Mouse (Mus musculus) liver, embryonic 13.5 days (tissue): ENCODE data around the gene Krt24. TPM values are rescaled to one million over a fixed set of nuclear protein-coding genes. Genes with fewer than 3 reads are reported as not detected.

Experiments used
- ATAC-seq: fragments of 200-750 bp; cut with Nextera tagmentation; 2 replicates; pipeline ENCODE4 v1.8.0; 2017; ENCODE audit warnings: low read depth, mild to moderate bottlenecking, moderate number of reproducible peaks, moderate library complexity
- DNase-seq: peaks from one replicate; pipeline ENCODE4 v3.0.0; 2022
- H3K27ac ChIP-seq: fragments of 300-500 bp; sonication (generic); 2 replicates; pipeline ENCODE4 v1.5.1; 2015; ENCODE audit warnings: moderate library complexity, mild to moderate bottlenecking, inconsistent platforms
- H3K27me3 ChIP-seq: fragments of 300-500 bp; sonication (generic); 2 replicates; pipeline ENCODE4 v1.6.1; 2015; ENCODE audit warnings: mild to moderate bottlenecking, inconsistent platforms
- H3K36me3 ChIP-seq: fragments of 300-500 bp; sonication (generic); 2 replicates; pipeline ENCODE4 v1.6.1; 2015; ENCODE audit warnings: mild to moderate bottlenecking, inconsistent platforms
- H3K4me1 ChIP-seq: fragments of 300-500 bp; sonication (generic); replicated peaks from 2 replicates; pipeline ENCODE4 v1.6.1; 2015; ENCODE audit warnings: inconsistent platforms
- H3K4me2 ChIP-seq: fragments of 300-500 bp; sonication (generic); 2 replicates; pipeline ENCODE4 v1.6.1; 2015; ENCODE audit warnings: inconsistent platforms, mild to moderate bottlenecking, moderate library complexity
- H3K4me3 ChIP-seq: fragments of 300-500 bp; sonication (generic); replicated peaks from 2 replicates; pipeline ENCODE4 v1.5.1; 2015; ENCODE audit warnings: mild to moderate bottlenecking, inconsistent platforms
- H3K9ac ChIP-seq: fragments of 300-500 bp; sonication (generic); 2 replicates; pipeline ENCODE4 v1.6.1; 2015; ENCODE audit warnings: mild to moderate bottlenecking, inconsistent platforms
- H3K9me3 ChIP-seq: fragments of 300-500 bp; sonication (generic); replicated peaks from 2 replicates; pipeline ENCODE4 v1.6.1; 2016; ENCODE audit warnings: inconsistent platforms
- WGBS: fragments of 180-500 bp; shearing (Covaris S2); methylation state at CpG from one replicate; pipeline ENCODE4 v1.1.7; 2015; ENCODE audit not compliant: insufficient replicate concordance; 5-methylcytosine and 5-hydroxymethylcytosine counted together
- polyA plus RNA-seq: library from polyadenylated mRNA; unstranded; fragments of >200 nt; fragmentation: Nextera tagmentation; extraction: Ambion mirVana; gene quantifications from 2 replicates; pipeline ENCODE4 v1.2.1, GENCODE M21; 2015

Gene Krt24
- polyA plus RNA-seq, result not detected in 2 replicates

DNA sequence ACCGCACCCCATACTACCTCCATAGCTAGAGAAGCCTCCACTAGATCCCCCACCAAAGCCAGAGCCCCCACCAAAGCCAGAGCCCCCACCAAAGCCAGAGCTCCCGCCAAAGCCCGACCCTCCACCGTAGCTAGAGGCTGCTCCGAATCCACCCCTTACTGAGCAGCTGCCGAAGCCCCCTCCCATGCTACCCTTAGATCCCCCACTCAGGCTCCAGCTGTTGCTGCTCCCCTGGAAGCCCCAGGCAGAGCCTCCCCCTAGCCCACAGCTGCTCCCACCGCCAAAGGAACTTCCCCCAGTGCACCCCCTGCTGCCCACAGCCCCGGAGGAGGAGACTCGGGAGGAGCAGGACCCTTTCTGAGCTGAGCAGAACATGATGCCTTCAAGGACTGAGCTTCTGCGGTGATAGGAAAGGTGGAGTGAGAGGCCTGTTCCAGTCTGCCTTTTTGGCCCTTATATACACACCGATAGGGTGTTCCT, at the start of gene Krt24:
TSS of gene Krt24 (minus strand) at position 430 of the 480 bp plus-strand sequence.
- ATAC-seq, result no peak
- Histone ChIP-seq H3K4me1 (no peaks in the 10 kb centered on the region), H3K36me3 (no peaks in the 10 kb centered on the region), H3K9ac (no peak within 1 kb of the TSS), H3K27me3 (no peaks in the 10 kb centered on the region), H3K9me3 (no peaks in the 10 kb centered on the region), H3K4me3 (no peak within 1 kb of the TSS), H3K27ac (no peak within 1 kb of the TSS), H3K4me2 (no peak within 1 kb of the TSS)
- no peak for DNase-seq
- 46% methylated on average over 11 of the region's 11 CpGs for WGBS

DNA sequence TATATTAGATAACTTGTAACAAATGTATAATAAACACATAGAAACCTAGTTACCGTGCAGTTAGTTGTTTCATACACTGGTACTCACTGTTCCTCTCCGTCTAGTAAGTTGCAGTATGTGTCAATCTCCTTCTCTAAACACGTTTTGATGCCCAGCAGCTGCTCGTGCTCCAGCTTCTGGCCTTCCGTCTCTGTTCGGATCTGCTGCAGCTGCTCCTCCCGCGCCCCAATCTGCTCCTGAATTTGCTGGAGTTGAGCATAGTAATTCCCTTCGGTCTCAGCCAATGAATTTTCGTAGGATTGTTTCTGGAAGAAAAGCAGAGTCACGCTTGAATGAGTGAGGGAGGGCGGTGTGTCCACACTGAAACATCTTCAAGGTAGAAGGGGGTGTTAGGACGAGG, 48.4 kb upstream of the Krt24 start:
- Histone ChIP-seq H3K4me1 (no peaks in the 10 kb centered on the region), H3K36me3 (no peaks in the 10 kb centered on the region), H3K9ac (no peak overlapping the region), H3K27me3 (no peaks in the 10 kb centered on the region), H3K4me3 (no peak overlapping the region), H3K27ac (no peak overlapping the region), H3K9me3 (no peaks in the 10 kb centered on the region), H3K4me2 (no peak overlapping the region)
- WGBS, result 71% methylated on average over 13 of the region's 13 CpGs
- ATAC-seq (no peak), DNase-seq (no peak)

DNA sequence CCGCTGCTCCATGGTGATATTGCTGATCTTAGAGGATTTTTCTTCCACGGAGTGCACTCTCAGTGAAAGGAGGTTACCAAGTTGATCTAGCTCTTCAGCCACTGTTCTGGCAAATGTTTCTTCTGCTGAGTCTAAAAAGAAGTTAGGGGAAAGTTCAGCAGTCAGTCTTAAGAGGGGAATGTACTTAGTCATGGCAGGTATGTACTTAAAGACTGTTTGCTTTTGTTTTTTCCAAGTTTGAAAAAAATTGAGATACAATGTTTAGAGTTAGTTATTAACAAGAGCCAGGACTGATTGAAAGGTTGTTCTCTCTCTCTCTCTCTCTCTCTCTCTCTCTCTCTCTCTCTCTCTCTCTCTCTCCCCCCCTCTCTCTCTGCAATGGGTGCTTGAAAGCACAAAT, 44.6 kb upstream of the Krt24 start:
- H3K27ac ChIP-seq, result no peak overlapping the region
- no peak overlapping the region for H3K4me2 ChIP-seq
- no peaks in the 10 kb centered on the region; the same call in 1 of the 2 replicates for H3K9me3 ChIP-seq
- H3K27me3 ChIP-seq, result no peaks in the 10 kb centered on the region
- no peak for DNase-seq
- H3K9ac ChIP-seq, result no peak overlapping the region
- WGBS, result 58% methylated on average over 2 of the region's 2 CpGs
- H3K36me3 ChIP-seq, result no peaks in the 10 kb centered on the region
- H3K4me3 ChIP-seq, result no peak overlapping the region
- H3K4me1 ChIP-seq, result no peaks in the 10 kb centered on the region
- ATAC-seq, result no peak

DNA sequence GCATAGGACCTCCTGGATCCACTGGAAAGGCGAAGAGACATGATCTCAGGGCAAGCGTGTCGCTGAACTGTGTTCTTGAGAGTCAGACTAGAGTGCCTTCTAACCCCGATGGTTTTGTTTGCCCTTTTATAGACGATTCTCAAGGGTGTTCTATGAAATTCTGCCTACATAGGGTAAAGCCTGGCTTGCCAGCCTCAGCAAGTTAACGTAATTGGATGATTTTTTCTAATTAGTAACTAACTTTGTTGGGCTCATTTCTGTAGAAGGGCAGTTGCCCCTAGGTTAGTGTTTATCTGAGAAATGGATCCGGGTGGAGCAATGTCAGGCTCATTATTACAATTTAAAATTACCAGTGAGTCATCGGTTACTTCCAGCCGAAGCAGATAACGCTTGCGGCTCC, 37.8 kb upstream of the Krt24 start, which contains the start of gene Krt25:
TSS of gene Krt25 (minus strand) at position 101 of the 400 bp plus-strand sequence.
- Histone ChIP-seq H3K9ac (no peak within 1 kb of the TSS), H3K36me3 (no peaks in the 10 kb centered on the region), H3K4me1 (no peaks in the 10 kb centered on the region), H3K27me3 (no peaks in the 10 kb centered on the region), H3K27ac (no peak within 1 kb of the TSS), H3K4me3 (no peak within 1 kb of the TSS), H3K9me3 (no peaks in the 10 kb centered on the region; the same call in 1 of the 2 replicates), H3K4me2 (no peak within 1 kb of the TSS)
- no peak for DNase-seq
- ATAC-seq, result no peak
- WGBS, result 77% methylated on average over 11 of the region's 11 CpGs

DNA sequence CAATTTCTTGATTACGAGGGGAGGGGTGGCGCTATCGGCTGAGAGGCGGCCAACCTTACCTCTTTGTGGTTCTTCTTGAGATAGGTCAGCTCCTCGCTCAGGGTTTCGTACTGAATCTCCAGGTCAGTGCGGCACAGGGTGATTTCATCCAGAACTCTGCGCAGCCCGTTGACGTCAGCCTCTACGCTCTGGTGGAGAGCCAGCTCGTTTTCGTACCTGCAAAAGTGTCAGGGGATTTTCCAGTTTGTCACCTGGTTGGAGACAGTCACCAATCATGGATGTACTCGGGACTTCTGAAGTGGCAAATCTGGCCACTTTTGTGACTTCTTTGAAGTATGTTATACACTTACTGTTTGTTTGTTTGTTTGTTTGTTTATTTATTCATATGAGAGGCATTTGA, 36.0 kb upstream of the Krt24 start:
- no peak overlapping the region for H3K4me3 ChIP-seq
- no peak for ATAC-seq
- no peaks in the 10 kb centered on the region; the same call in 1 of the 2 replicates for H3K9me3 ChIP-seq
- no peaks in the 10 kb centered on the region for H3K4me1 ChIP-seq
- no peak overlapping the region for H3K4me2 ChIP-seq
- H3K9ac ChIP-seq, result no peak overlapping the region
- no peaks in the 10 kb centered on the region for H3K27me3 ChIP-seq
- H3K36me3 ChIP-seq, result no peaks in the 10 kb centered on the region
- no peak overlapping the region for H3K27ac ChIP-seq
- DNase-seq, result no peak
- 80% methylated on average over 14 of the region's 14 CpGs for WGBS

DNA sequence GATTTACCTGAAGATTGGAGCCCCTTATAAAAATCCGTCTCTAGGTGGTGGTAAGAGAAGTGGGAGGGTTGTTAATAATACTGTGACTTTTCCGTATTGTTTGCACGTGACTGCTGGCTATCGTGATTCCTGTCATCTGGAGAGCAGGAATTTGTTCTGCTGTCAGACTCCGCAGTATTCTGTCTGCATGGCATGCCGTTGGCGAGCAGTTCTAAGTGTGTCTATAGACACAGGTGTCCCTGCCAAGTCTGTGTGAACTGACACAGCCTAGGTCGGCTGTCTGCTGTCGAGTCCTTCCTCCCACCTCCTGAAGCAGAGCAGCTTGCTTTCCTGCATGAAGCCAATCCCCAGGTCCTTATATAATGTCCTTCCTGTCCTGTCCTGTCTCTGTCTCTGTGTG, 34.1 kb upstream of the Krt24 start:
- DNase-seq (no peak), ATAC-seq (no peak)
- no peak overlapping the region for H3K4me2 ChIP-seq

DNA sequence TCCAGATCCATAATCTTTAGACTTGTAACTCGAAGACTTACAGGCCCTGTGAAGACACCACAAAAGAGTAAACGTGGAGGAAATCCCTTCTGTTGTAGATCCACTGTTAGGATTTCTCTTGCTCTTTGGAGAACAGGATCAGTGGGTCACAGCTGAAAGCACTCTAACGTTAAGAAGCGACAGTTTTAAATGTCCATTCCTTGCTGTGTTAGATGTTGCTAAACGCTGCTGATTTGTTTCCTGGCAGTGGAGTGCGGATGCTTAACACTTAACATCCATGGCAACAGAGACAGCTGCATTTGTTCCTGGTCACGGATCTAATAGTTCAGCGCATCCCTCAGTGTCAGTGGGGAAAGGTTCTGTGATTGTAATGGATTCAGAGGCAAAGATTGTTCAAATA, 31.5 kb upstream of the Krt24 start:
- no peak for DNase-seq
- Histone ChIP-seq H3K36me3 (no peaks in the 10 kb centered on the region), H3K4me1 (no peaks in the 10 kb centered on the region), H3K9me3 (no peaks in the 10 kb centered on the region), H3K27me3 (no peaks in the 10 kb centered on the region), H3K9ac (no peak overlapping the region), H3K4me3 (no peak overlapping the region), H3K4me2 (no peak overlapping the region), H3K27ac (no peak overlapping the region)
- no peak for ATAC-seq
- 58% methylated on average over 8 of the region's 8 CpGs for WGBS

More for the DNA sequence above, 34.1 kb upstream of the Krt24 start:
- H3K4me3 ChIP-seq, result no peak overlapping the region
- no peaks in the 10 kb centered on the region for H3K27me3 ChIP-seq
- H3K27ac ChIP-seq, result no peak overlapping the region
- no peaks in the 10 kb centered on the region for H3K4me1 ChIP-seq
- WGBS, result 59% methylated on average over 9 of the region's 9 CpGs
- H3K9ac ChIP-seq, result no peak overlapping the region
- H3K36me3 ChIP-seq, result no peaks in the 10 kb centered on the region
- H3K9me3 ChIP-seq, result no peaks in the 10 kb centered on the region

DNA sequence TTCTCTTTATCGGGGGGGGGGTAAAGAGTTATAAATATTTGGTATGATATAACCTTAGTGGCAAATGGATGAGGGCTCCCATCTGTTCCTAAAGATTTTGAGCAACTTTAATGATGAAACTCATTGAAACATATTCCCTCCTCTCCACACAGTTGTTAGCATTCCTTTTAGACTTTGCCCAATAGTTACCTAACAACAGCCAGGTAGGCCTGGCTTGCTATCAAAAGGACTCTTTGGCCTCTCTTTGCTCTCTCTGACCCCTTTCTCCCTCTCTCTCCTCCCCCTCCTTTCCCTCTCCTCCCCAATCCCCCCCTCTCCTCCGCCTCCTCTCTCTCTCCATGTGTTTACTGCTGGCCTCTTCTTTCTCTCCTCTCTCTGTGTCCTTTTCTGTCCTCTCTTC, 29.5 kb upstream of the Krt24 start:
- no peaks in the 10 kb centered on the region for H3K4me1 ChIP-seq
- 64% methylated on average over 2 of the region's 2 CpGs for WGBS
- no peaks in the 10 kb centered on the region for H3K36me3 ChIP-seq
- no peak overlapping the region for H3K9ac ChIP-seq
- H3K27me3 ChIP-seq, result no peaks in the 10 kb centered on the region
- no peak overlapping the region for H3K4me3 ChIP-seq
- no peak overlapping the region for H3K27ac ChIP-seq
- ATAC-seq, result peak; percentile 53; the same call in 1 of the 2 replicates
- DNase-seq, result no peak
- H3K4me2 ChIP-seq, result no peak overlapping the region
- H3K9me3 ChIP-seq, result no peaks in the 10 kb centered on the region

DNA sequence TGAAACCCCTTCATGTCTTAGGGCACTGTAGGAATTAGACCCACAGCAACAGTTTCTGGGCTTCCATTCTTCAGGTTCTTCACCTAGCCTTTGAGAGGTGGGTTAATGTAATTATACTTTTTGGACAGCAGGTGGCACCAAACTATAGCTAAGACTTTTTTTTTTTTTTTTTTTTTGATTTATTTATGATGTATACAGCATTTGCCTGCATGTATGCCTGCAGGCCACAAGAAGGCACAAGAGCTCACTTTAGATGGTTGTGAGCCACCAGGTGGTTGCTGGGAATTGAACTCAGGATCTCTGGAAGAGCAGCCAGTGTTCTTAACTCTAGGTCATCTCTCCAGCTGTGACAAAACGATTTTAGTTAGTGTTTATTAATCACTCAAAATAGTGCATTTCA, 25.8 kb upstream of the Krt24 start:
- Histone ChIP-seq H3K27ac (no peak overlapping the region), H3K9me3 (no peaks in the 10 kb centered on the region), H3K4me1 (no peaks in the 10 kb centered on the region), H3K36me3 (no peaks in the 10 kb centered on the region), H3K4me2 (no peak overlapping the region), H3K4me3 (no peak overlapping the region), H3K9ac (no peak overlapping the region), H3K27me3 (no peaks in the 10 kb centered on the region)
- ATAC-seq, result no peak
- WGBS, result 58% methylated on average over 1 of the region's 1 CpGs
- no peak for DNase-seq

DNA sequence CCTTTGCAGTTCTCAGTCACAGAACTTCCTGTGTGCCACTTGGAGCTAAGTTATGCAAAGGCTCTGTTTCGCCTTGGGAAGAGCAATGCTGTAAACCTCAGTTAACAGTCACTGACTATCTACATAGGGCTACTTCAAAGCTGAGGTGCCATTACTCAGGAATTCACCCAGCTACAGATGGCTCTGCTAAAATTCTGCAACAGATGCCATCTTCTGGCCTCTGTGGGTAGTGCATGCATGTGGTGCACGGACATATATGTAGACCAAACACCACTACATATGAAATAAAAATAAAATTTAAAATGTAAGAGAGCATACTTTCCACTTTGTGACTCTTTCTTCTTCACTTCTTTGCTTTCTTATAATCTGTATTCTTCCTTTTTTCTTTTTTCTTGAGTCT, 22.5 kb upstream of the Krt24 start:
- ATAC-seq, result no peak
- WGBS, result 19% methylated on average over 2 of the region's 2 CpGs

DNA sequence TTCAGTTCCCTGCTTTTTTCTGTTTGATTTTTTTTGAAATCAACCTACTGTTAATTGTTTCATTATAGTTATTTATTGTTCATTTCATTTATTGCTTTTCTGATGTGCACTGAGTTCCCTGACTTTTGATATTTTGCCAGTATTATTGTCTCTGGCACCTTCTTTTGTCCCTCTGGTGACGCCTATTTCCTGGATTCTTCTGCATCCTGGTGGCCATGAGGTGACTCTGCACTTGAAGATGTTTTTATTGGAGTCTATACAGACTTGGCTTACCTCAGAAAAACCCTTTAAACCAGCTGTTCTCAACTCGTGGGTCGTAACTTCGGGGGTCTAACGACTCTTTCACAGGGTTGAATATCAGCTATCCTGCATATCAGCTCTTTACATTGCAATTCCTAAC, 10.0 kb upstream of the Krt24 start:
- Histone ChIP-seq H3K9ac (no peak overlapping the region), H3K4me3 (no peak overlapping the region), H3K27me3 (no peaks in the 10 kb centered on the region), H3K27ac (no peak overlapping the region), H3K36me3 (no peaks in the 10 kb centered on the region), H3K4me2 (no peak overlapping the region), H3K4me1 (no peaks in the 10 kb centered on the region), H3K9me3 (no peaks in the 10 kb centered on the region)
- DNase-seq, result no peak
- no peak for ATAC-seq
- 35% methylated on average over 5 of the region's 5 CpGs for WGBS

More for the DNA sequence above, 22.5 kb upstream of the Krt24 start:
- no peak overlapping the region for H3K4me3 ChIP-seq
- H3K27ac ChIP-seq, result no peak overlapping the region
- no peaks in the 10 kb centered on the region for H3K27me3 ChIP-seq
- no peak overlapping the region for H3K9ac ChIP-seq
- no peaks in the 10 kb centered on the region for H3K36me3 ChIP-seq
- no peak for DNase-seq
- H3K4me1 ChIP-seq, result no peaks in the 10 kb centered on the region
- H3K9me3 ChIP-seq, result no peaks in the 10 kb centered on the region
- no peak overlapping the region for H3K4me2 ChIP-seq

DNA sequence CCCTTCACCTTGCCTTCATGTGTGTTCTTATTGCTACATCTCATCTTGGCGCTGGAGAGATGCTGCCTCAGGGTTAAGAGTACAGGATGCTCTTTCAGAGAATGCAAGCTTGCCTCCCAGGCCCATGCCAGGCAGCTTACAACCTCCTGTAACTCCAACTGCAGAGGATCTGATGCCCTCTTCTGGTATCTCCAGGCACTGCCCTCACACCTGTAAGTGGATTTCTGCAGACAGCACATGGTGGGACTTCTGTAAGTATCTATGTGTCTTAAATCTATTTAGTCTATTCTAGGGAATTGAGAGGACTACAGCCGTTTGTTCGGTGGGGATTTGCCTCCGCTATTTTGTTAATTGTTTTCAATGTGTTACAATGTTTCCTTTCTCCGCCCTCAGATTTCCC, 7.8 kb upstream of the Krt24 start:
- ATAC-seq, result no peak
- no peaks in the 10 kb centered on the region for H3K36me3 ChIP-seq
- H3K4me2 ChIP-seq, result no peak overlapping the region
- H3K4me1 ChIP-seq, result no peaks in the 10 kb centered on the region
- H3K9ac ChIP-seq, result no peak overlapping the region
- H3K9me3 ChIP-seq, result no peaks in the 10 kb centered on the region
- 48% methylated on average over 5 of the region's 5 CpGs for whole genome bisulfite sequencing
- no peak overlapping the region for H3K4me3 ChIP-seq
- DNase-seq, result no peak
- H3K27me3 ChIP-seq, result no peaks in the 10 kb centered on the region
- no peak overlapping the region for H3K27ac ChIP-seq
